Mouse (Mus musculus): ENCODE measurements around the gene Macrod2. TPM values are rescaled to one million over a fixed set of nuclear protein-coding genes. Genes with fewer than 3 reads are reported as not detected.

Gene Macrod2
- polyA plus RNA-seq, 1 experiment from 2014 or later: 19.9 TPM

GRCm38 (mm10) chr2:140822378-140822777 is 427.3 kb downstream of the Macrod2 start:
- H3K9ac ChIP-seq (ENCODE audit: low read depth, low read length): no peak overlapping the region

DNA sequence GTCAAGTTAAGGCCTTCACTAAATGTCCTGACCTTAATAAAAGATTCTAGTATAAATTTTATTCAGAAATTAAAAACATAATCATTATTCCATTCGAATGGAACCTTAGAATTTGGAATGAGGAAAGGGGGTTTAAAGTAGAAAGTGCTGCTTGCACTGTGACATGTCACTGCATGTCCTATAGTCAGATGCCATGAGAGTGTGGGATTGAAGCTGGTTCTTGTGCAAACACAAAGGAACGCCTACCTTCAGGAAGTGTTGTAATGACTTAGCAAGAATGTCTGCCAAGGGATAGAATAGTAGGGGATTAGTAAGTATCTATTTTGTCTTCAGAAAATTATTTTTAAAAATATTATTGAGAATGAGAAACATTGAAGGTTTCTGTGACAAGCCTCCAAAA is 431.1 kb downstream of the Macrod2 start:
- Histone ChIP-seq H3K9me3 (ENCODE audit: control insufficient read depth, low read length) (no peaks in the 10 kb centered on the region), H3K36me3 (ENCODE audit: control insufficient read depth, insufficient read depth, low read length) (no peaks in the 10 kb centered on the region), H3K9ac (ENCODE audit: low read depth, low read length) (no peak overlapping the region), H3K27ac (ENCODE audit: low read depth, low read length) (no peak overlapping the region), H3K4me1 (replicated peaks; ENCODE audit: control insufficient read depth, insufficient read depth, low read length) (no peaks in the 10 kb centered on the region), H3K4me3 (ENCODE audit: low read depth, low read length) (no peak overlapping the region), H3K4me2 (no peak overlapping the region), H3K27me3 (replicated peaks; ENCODE audit: control insufficient read depth, insufficient read depth, low read length) (no peaks in the 10 kb centered on the region)
- 73% methylated on average over 2 of the region's 2 CpGs for WGBS
- no peak for ATAC-seq (replicated peaks; ENCODE audit: low FRiP score)
- no peak for DNase-seq (ENCODE audit: low spot score)

More at GRCm38 (mm10) chr2:140822378-140822777, 427.3 kb downstream of the Macrod2 start:
- Histone ChIP-seq H3K4me1 (replicated peaks; ENCODE audit: control insufficient read depth, insufficient read depth, low read length) (no peaks in the 10 kb centered on the region), H3K4me3 (ENCODE audit: low read depth, low read length) (no peak overlapping the region), H3K4me2 (no peak overlapping the region), H3K27me3 (replicated peaks; ENCODE audit: control insufficient read depth, insufficient read depth, low read length) (no peaks in the 10 kb centered on the region), H3K27ac (ENCODE audit: low read depth, low read length) (no peak overlapping the region), H3K36me3 (ENCODE audit: control insufficient read depth, insufficient read depth, low read length) (no peaks in the 10 kb centered on the region), H3K9me3 (ENCODE audit: control insufficient read depth, low read length) (no peaks in the 10 kb centered on the region)
- WGBS: 89% methylated on average over 3 of the region's 3 CpGs
- no peak for DNase-seq (ENCODE audit: low spot score)
- ATAC-seq (replicated peaks; ENCODE audit: low FRiP score): no peak

- 84% methylated on average over 5 of the region's 5 CpGs for WGBS
- Histone ChIP-seq H3K4me1 (replicated peaks; ENCODE audit: control insufficient read depth, insufficient read depth, low read length) (no peaks in the 10 kb centered on the region), H3K9ac (ENCODE audit: low read depth, low read length) (no peak overlapping the region), H3K27ac (ENCODE audit: low read depth, low read length) (no peak overlapping the region), H3K4me2 (no peak overlapping the region), H3K9me3 (ENCODE audit: control insufficient read depth, low read length) (no peaks in the 10 kb centered on the region), H3K27me3 (replicated peaks; ENCODE audit: control insufficient read depth, insufficient read depth, low read length) (no peaks in the 10 kb centered on the region), H3K36me3 (ENCODE audit: control insufficient read depth, insufficient read depth, low read length) (no peaks in the 10 kb centered on the region), H3K4me3 (ENCODE audit: low read depth, low read length) (no peak overlapping the region)
- no peak for ATAC-seq (replicated peaks; ENCODE audit: low FRiP score)
- DNase-seq (ENCODE audit: low spot score): no peak
Observed at GRCm38 (mm10) chr2:140828859-140829258, 433.8 kb downstream of the Macrod2 start.

DNA sequence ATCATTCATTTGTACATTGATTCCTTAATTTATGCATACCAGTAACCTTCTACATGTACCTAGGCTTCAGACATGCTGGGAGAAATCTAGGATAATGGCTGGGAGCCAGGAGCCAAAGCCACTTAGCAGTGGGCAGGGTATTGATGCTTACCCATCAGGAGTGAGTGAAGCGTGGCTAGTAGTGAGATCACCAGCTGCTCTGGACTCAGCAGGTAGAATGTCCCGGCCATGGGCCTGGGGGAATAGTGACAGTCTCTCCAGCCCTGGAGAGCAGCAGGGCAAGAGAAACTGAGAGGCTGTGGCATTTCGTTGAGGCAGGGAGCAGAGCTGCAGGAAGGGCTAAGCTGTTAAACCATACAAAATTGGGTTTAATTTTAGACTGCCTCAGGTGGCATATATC is 435.0 kb downstream of the Macrod2 start:
- Histone ChIP-seq H3K4me2 (no peak overlapping the region), H3K9me3 (ENCODE audit: control insufficient read depth, low read length) (no peaks in the 10 kb centered on the region), H3K27ac (ENCODE audit: low read depth, low read length) (no peak overlapping the region), H3K4me1 (replicated peaks; ENCODE audit: control insufficient read depth, insufficient read depth, low read length) (no peaks in the 10 kb centered on the region), H3K36me3 (ENCODE audit: control insufficient read depth, insufficient read depth, low read length) (no peaks in the 10 kb centered on the region), H3K9ac (ENCODE audit: low read depth, low read length) (no peak overlapping the region), H3K27me3 (replicated peaks; ENCODE audit: control insufficient read depth, insufficient read depth, low read length) (no peaks in the 10 kb centered on the region), H3K4me3 (ENCODE audit: low read depth, low read length) (no peak overlapping the region)
- WGBS: 62% methylated on average over 3 of the region's 3 CpGs
- ATAC-seq (replicated peaks; ENCODE audit: low FRiP score): no peak
- no peak for DNase-seq (ENCODE audit: low spot score)

- Histone ChIP-seq H3K27me3 (replicated peaks; ENCODE audit: control insufficient read depth, insufficient read depth, low read length) (no peaks in the 10 kb centered on the region), H3K4me2 (no peak overlapping the region), H3K36me3 (ENCODE audit: control insufficient read depth, insufficient read depth, low read length) (no peaks in the 10 kb centered on the region), H3K27ac (ENCODE audit: low read depth, low read length) (no peak overlapping the region), H3K9me3 (ENCODE audit: control insufficient read depth, low read length) (no peaks in the 10 kb centered on the region), H3K4me1 (replicated peaks; ENCODE audit: control insufficient read depth, insufficient read depth, low read length) (no peaks in the 10 kb centered on the region), H3K4me3 (ENCODE audit: low read depth, low read length) (no peak overlapping the region), H3K9ac (ENCODE audit: low read depth, low read length) (no peak overlapping the region)
- 54% methylated on average over 2 of the region's 2 CpGs for WGBS
- ATAC-seq (replicated peaks; ENCODE audit: low FRiP score) (no peak), DNase-seq (ENCODE audit: low spot score) (no peak)
Observed at GRCm38 (mm10) chr2:140839371-140839770, 444.3 kb downstream of the Macrod2 start.

DNA sequence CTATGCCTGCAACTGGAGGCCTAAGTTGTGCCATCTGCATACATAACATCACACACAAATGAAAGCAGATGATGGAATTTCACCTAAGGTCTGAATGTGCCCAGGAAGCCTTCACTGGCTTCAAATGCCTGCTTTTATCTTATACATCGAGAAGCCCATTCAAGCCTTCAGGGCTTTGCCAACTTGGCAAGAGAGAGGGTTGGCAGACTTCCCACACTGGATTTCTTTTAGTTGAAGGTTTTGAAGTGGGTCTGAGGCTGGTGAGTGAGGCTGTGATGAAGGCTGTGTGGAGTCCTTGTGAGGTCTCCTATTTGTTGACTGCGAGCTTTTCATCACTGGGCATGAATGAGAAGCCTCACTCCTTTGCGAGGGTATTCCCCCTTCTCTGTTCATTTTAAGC is 444.8 kb downstream of the Macrod2 start:
- ATAC-seq (replicated peaks; ENCODE audit: low FRiP score): no peak
- no peaks in the 10 kb centered on the region for H3K27me3 ChIP-seq (replicated peaks; ENCODE audit: control insufficient read depth, insufficient read depth, low read length)
- no peaks in the 10 kb centered on the region for H3K4me1 ChIP-seq (replicated peaks; ENCODE audit: control insufficient read depth, insufficient read depth, low read length)
- H3K9ac ChIP-seq (ENCODE audit: low read depth, low read length): no peak overlapping the region
- DNase-seq (ENCODE audit: low spot score): no peak
- H3K36me3 ChIP-seq (ENCODE audit: control insufficient read depth, insufficient read depth, low read length): no peaks in the 10 kb centered on the region
- no peak overlapping the region for H3K4me2 ChIP-seq
- 74% methylated on average over 3 of the region's 3 CpGs for WGBS
- no peak overlapping the region for H3K27ac ChIP-seq (ENCODE audit: low read depth, low read length)
- H3K9me3 ChIP-seq (ENCODE audit: control insufficient read depth, low read length): no peaks in the 10 kb centered on the region
- no peak overlapping the region for H3K4me3 ChIP-seq (ENCODE audit: low read depth, low read length)

- Histone ChIP-seq H3K27me3 (replicated peaks; ENCODE audit: control insufficient read depth, insufficient read depth, low read length) (no peaks in the 10 kb centered on the region), H3K9ac (ENCODE audit: low read depth, low read length) (no peak overlapping the region), H3K4me2 (no peak overlapping the region), H3K4me3 (ENCODE audit: low read depth, low read length) (no peak overlapping the region), H3K9me3 (ENCODE audit: control insufficient read depth, low read length) (no peaks in the 10 kb centered on the region), H3K4me1 (replicated peaks; ENCODE audit: control insufficient read depth, insufficient read depth, low read length) (no peaks in the 10 kb centered on the region), H3K27ac (ENCODE audit: low read depth, low read length) (no peak overlapping the region), H3K36me3 (ENCODE audit: control insufficient read depth, insufficient read depth, low read length) (no peaks in the 10 kb centered on the region)
- WGBS: 56% methylated on average over 5 of the region's 5 CpGs
- DNase-seq (ENCODE audit: low spot score): no peak
- ATAC-seq (replicated peaks; ENCODE audit: low FRiP score): no peak
Observed at GRCm38 (mm10) chr2:140844030-140844429, 448.9 kb downstream of the Macrod2 start.

GRCm38 (mm10) chr2:140847817-140848428 is 452.8 kb downstream of the Macrod2 start:
- Histone ChIP-seq H3K4me3 (ENCODE audit: low read depth, low read length) (no peak overlapping the region), H3K9me3 (ENCODE audit: control insufficient read depth, low read length) (no peaks in the 10 kb centered on the region), H3K27me3 (replicated peaks; ENCODE audit: control insufficient read depth, insufficient read depth, low read length) (no peaks in the 10 kb centered on the region), H3K36me3 (ENCODE audit: control insufficient read depth, insufficient read depth, low read length) (no peaks in the 10 kb centered on the region), H3K27ac (ENCODE audit: low read depth, low read length) (no peak overlapping the region), H3K4me2 (no peak overlapping the region), H3K4me1 (replicated peaks; ENCODE audit: control insufficient read depth, insufficient read depth, low read length) (no peaks in the 10 kb centered on the region), H3K9ac (ENCODE audit: low read depth, low read length) (no peak overlapping the region)
- no peak for DNase-seq (ENCODE audit: low spot score)
- ATAC-seq (replicated peaks; ENCODE audit: low FRiP score): no peak
- 86% methylated on average over 5 of the region's 5 CpGs for WGBS

DNA sequence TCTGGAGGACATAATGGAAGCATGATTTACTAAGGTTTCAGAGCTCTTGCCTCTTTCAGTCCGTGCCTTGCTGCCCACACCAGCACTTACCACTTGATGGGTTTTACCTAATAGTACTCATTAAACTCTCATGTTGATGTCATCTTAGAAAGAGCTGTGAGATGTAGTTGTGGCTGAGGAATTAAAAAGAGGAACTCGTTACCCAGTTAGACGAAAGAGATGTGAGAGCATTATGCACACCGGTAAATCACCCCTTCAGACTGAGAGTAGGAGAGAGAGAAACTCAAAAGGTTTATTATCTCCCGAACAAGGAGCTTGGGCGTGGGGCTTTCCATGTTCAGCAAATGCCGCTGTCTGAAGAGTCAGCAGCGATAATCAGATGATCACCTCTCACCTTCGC is 458.4 kb downstream of the Macrod2 start:
- Histone ChIP-seq H3K4me3 (ENCODE audit: low read depth, low read length) (no peak overlapping the region), H3K4me1 (replicated peaks; ENCODE audit: control insufficient read depth, insufficient read depth, low read length) (no peaks in the 10 kb centered on the region), H3K4me2 (no peak overlapping the region), H3K9ac (ENCODE audit: low read depth, low read length) (no peak overlapping the region), H3K27ac (ENCODE audit: low read depth, low read length) (no peak overlapping the region), H3K9me3 (ENCODE audit: control insufficient read depth, low read length) (no peaks in the 10 kb centered on the region), H3K27me3 (replicated peaks; ENCODE audit: control insufficient read depth, insufficient read depth, low read length) (no peaks in the 10 kb centered on the region), H3K36me3 (ENCODE audit: control insufficient read depth, insufficient read depth, low read length) (no peaks in the 10 kb centered on the region)
- DNase-seq (ENCODE audit: low spot score) (no peak), ATAC-seq (replicated peaks; ENCODE audit: low FRiP score) (no peak)
- 72% methylated on average over 9 of the region's 9 CpGs for WGBS
